Mouse (Mus musculus) thymus, postnatal 10 days (tissue): ENCODE results near the gene Gjb5.

Source experiments
- DNase-seq, 2 experiments: peaks; one replicate each; pipeline ENCODE4 v3.0.0; 2021; ENCODE audit warnings: low spot score in 2 of 2

The Gjb5 gene

GRCm38 (mm10) chr4:127311561-127311960, 46.4 kb downstream of the Gjb5 start:
- no peak for DNase-seq

DNA sequence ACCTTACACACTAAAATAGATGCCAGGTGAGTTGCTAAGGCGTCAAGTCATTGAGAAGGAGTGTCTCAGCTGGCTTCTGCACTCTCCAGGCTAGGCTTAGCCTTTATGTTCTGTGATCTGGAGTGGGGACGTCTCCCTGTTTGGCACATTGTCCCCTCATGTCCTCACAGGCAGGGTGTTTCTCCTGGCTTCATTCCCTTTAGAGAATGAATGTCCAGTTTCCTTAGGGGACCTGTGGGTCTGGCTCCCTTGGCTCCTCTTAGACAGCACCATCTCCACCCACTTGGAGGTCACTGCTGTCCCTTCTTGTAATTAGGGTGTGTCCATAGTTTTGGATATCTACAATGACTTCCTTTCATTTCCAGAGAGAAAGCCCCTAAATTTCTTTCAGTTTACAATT, 51.1 kb downstream of the Gjb5 start:
- DNase-seq = no peak
